10 mouse cellular contexts compared by ENCODE assay signal in the genomic region with DNA sequence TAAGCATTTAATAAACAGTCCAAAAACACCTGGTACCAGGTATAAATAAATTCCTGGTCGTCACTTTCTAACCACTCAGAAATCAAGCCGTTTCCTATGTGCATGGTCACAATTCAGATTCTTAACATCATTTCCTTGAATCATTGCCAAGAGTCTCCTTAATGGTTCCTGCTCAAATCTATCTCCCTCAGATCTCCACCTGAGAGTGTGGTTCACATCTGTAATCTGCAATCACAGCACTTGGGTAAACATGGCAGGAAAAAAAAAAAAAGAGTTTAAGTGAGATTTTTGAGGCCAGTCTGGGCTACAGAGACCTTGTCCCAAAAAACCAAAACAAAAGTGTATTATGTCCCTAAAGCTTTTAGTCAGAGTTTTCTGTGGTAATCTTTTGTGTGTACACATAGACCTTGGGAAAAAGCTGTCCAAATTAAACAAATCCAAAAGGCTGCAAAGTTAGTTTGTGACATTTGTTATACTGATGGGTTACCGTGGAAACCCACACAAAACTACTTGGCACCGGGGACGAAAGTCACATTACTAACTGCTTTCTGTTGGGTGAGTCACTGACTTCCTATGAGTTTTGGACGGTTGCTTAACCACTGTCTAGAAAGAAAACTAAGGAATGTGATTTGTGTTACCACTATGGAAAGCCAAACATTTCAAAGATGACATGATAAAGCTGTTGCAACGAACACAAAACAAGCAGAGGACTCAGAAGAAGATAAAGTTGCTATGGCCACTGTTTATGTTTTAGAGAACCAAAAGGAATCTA. TPM values are rescaled to one million over a fixed set of nuclear protein-coding genes. Genes with fewer than 3 reads are reported as not detected.
DNase-seq lines count a peak whose midpoint lies in the region; ATAC-seq and TF ChIP-seq lines count a peak whose summit lies in the region.
"Had no signal": no experiment of that assay in that cellular context is flagged by ENCODE, and none has a peak within 500 bp of the region (broad histone marks: within the 10 kb centered on the region; RNA-seq: fewer than 3 reads in every experiment).

No protein-coding gene starts in this region.

- no peak for TF ChIP-seq EP300 in stomach, postnatal 0 days (optimal IDR thresholded peaks at IDR 0.05)

- no peak overlapping the region for H3K4me3 ChIP-seq in embryonic facial prominence, embryonic 14.5 days (ENCODE audit: low read depth, low read length)
- H3K4me3 ChIP-seq in embryonic facial prominence, embryonic 10.5 days, result no peak overlapping the region
- H3K4me3 ChIP-seq in neural tube, embryonic 15.5 days (replicated peaks), result no peak overlapping the region
- no peak overlapping the region for H3K4me3 ChIP-seq in kidney, embryonic 15.5 days (replicated peaks)
- H3K4me3 ChIP-seq in stomach, postnatal 0 days (ENCODE audit: low read depth, low read length), result no peak overlapping the region
- H3K4me3 ChIP-seq: embryonic facial prominence, embryonic 13.5 days had no signal

- no peak for TF ChIP-seq CTCF in stomach, postnatal 0 days (IDR thresholded peaks at IDR 0.05; ENCODE audit: low read depth)

- H3K36me3 ChIP-seq in embryonic facial prominence, embryonic 14.5 days (ENCODE audit: control insufficient read depth, insufficient read depth, low read length), result no peaks in the 10 kb centered on the region
- no peaks in the 10 kb centered on the region for H3K36me3 ChIP-seq in embryonic facial prominence, embryonic 10.5 days (replicated peaks)
- no peaks in the 10 kb centered on the region for H3K36me3 ChIP-seq in neural tube, embryonic 15.5 days
- no peaks in the 10 kb centered on the region for H3K36me3 ChIP-seq in kidney, embryonic 15.5 days
- H3K36me3 ChIP-seq in stomach, postnatal 0 days (ENCODE audit: control insufficient read depth, insufficient read depth, low read length), result no peaks in the 10 kb centered on the region
- H3K36me3 ChIP-seq: embryonic facial prominence, embryonic 13.5 days had no signal

- no peaks in the 10 kb centered on the region for H3K27me3 ChIP-seq in embryonic facial prominence, embryonic 14.5 days (replicated peaks; ENCODE audit: control insufficient read depth, insufficient read depth, low read length)
- no peaks in the 10 kb centered on the region for H3K27me3 ChIP-seq in embryonic facial prominence, embryonic 10.5 days (replicated peaks; ENCODE audit: low read depth, poor library complexity, severe bottlenecking)
- H3K27me3 ChIP-seq in neural tube, embryonic 15.5 days (replicated peaks), result no peaks in the 10 kb centered on the region
- no peaks in the 10 kb centered on the region for H3K27me3 ChIP-seq in kidney, embryonic 15.5 days
- no peaks in the 10 kb centered on the region for H3K27me3 ChIP-seq in stomach, postnatal 0 days (ENCODE audit: control insufficient read depth, insufficient read depth, low read length)
- H3K27me3 ChIP-seq: embryonic facial prominence, embryonic 13.5 days had no signal

- H3K9me3 ChIP-seq in embryonic facial prominence, embryonic 14.5 days (ENCODE audit: control insufficient read depth, low read length), result no peaks in the 10 kb centered on the region
- H3K9me3 ChIP-seq in embryonic facial prominence, embryonic 10.5 days, result no peaks in the 10 kb centered on the region; the same call in 1 of the 2 replicates
- H3K9me3 ChIP-seq in neural tube, embryonic 15.5 days (replicated peaks), result no peaks in the 10 kb centered on the region
- H3K9me3 ChIP-seq in kidney, embryonic 15.5 days (replicated peaks), result no peaks in the 10 kb centered on the region
- no peaks in the 10 kb centered on the region for H3K9me3 ChIP-seq in stomach, postnatal 0 days (ENCODE audit: control insufficient read depth, low read length)
- H3K9me3 ChIP-seq: embryonic facial prominence, embryonic 13.5 days had no signal

- no peak overlapping the region for H3K4me2 ChIP-seq in embryonic facial prominence, embryonic 14.5 days (ENCODE audit: low read depth, low read length)
- no peak overlapping the region for H3K4me2 ChIP-seq in neural tube, embryonic 15.5 days
- H3K4me2 ChIP-seq in kidney, embryonic 15.5 days, result 0 out of 2 replicates have a peak overlapping the region, but pooled peaks have one; percentile 0
- 0 out of 2 replicates have a peak overlapping the region, but pooled peaks have one; percentile 3 for H3K4me2 ChIP-seq in stomach, postnatal 0 days (replicated peaks; ENCODE audit: low read depth)
- H3K4me2 ChIP-seq: embryonic facial prominence, embryonic 13.5 days had no signal

- peaks cover 9% of the 10 kb centered on the region; the same call in 1 of the 2 replicates for H3K4me1 ChIP-seq in embryonic facial prominence, embryonic 14.5 days (ENCODE audit: control insufficient read depth, insufficient read depth, low read length)
- H3K4me1 ChIP-seq in embryonic facial prominence, embryonic 10.5 days, result no peaks in the 10 kb centered on the region
- no peaks in the 10 kb centered on the region for H3K4me1 ChIP-seq in neural tube, embryonic 15.5 days
- peaks cover 13% of the 10 kb centered on the region for H3K4me1 ChIP-seq in kidney, embryonic 15.5 days
- 0 out of 2 replicates have a peak, but pooled peaks cover 6% of the 10 kb centered on the region for H3K4me1 ChIP-seq in stomach, postnatal 0 days (replicated peaks; ENCODE audit: control insufficient read depth, insufficient read depth)

- no peak overlapping the region for H3K9ac ChIP-seq in embryonic facial prominence, embryonic 14.5 days (ENCODE audit: low read depth, low read length)
- no peak overlapping the region for H3K9ac ChIP-seq in neural tube, embryonic 15.5 days (replicated peaks)
- H3K9ac ChIP-seq in kidney, embryonic 15.5 days, result no peak overlapping the region
- H3K9ac ChIP-seq in stomach, postnatal 0 days (ENCODE audit: low read length), result no peak overlapping the region
- H3K9ac ChIP-seq: embryonic facial prominence, embryonic 13.5 days had no signal

- ATAC-seq in embryonic facial prominence, embryonic 14.5 days (ENCODE audit: low read depth), result peak; percentile 41; the same call in 1 of the 2 replicates
- no peak for ATAC-seq in neural tube, embryonic 15.5 days (ENCODE audit: low FRiP score)
- ATAC-seq in kidney, embryonic 15.5 days (replicated peaks; ENCODE audit: low FRiP score), result peak; percentile 67; the same call in 1 of the 2 replicates
- ATAC-seq in stomach, postnatal 0 days (ENCODE audit: low FRiP score, low TSS enrichment), result peak; percentile 89
- ATAC-seq in megakaryocyte-erythroid progenitor cell, adult 5-6 weeks (replicated peaks; ENCODE audit: low FRiP score, low TSS enrichment, poor library complexity, severe bottlenecking), result no peak

- no peak overlapping the region for H3K27ac ChIP-seq in embryonic facial prominence, embryonic 14.5 days (replicated peaks; ENCODE audit: low read depth, low read length)
- no peak overlapping the region for H3K27ac ChIP-seq in embryonic facial prominence, embryonic 10.5 days (replicated peaks)
- H3K27ac ChIP-seq in neural tube, embryonic 15.5 days (replicated peaks), result 0 out of 2 replicates have a peak overlapping the region, but pooled peaks have one; percentile 5
- peak overlapping the region; percentile 41 for H3K27ac ChIP-seq in kidney, embryonic 15.5 days
- H3K27ac ChIP-seq in stomach, postnatal 0 days (replicated peaks), result peak overlapping the region; percentile 64; the same call in 1 of the 2 replicates
- H3K27ac ChIP-seq: embryonic facial prominence, embryonic 13.5 days had no signal

- DNase-seq in embryonic facial prominence, embryonic 14.5 days (ENCODE audit: low spot score), result peak; percentile 69
- no peak for DNase-seq in embryonic facial prominence, embryonic 10.5 days (ENCODE audit: low spot score)
- DNase-seq in neural tube, embryonic 10.5 days (ENCODE audit: extremely low spot score, low spot score), result no peak
- DNase-seq in stomach, postnatal 0 days (ENCODE audit: low spot score), result no peak
- no peak for DNase-seq in spleen, adult 18-20 months
- DNase-seq: thymus, adult 2 months had no signal

- WGBS in embryonic facial prominence, embryonic 14.5 days, result 48% methylated on average over 7 of the region's 7 CpGs
- WGBS in embryonic facial prominence, embryonic 10.5 days, result 78% methylated on average over 7 of the region's 7 CpGs
- 42% methylated on average over 7 of the region's 7 CpGs for WGBS in neural tube, embryonic 15.5 days
- WGBS in kidney, embryonic 15.5 days, result 39% methylated on average over 7 of the region's 7 CpGs
- 2% methylated on average over 7 of the region's 7 CpGs for WGBS in stomach, postnatal 0 days

RNA-seq across cellular contexts. Expression of a gene that starts 16.7 kb away (rescaled TPM):
- polyA plus RNA-seq in embryonic facial prominence, embryonic 14.5 days (2014; fragmentation: Nextera tagmentation; extraction: Ambion mirVana), result 16.0 and 18.0 TPM in 2 replicates
- 4.6 and 5.7 TPM in 2 replicates for polyA plus RNA-seq in embryonic facial prominence, embryonic 10.5 days (2016; fragmentation: Nextera tagmentation; extraction: Ambion mirVana)
- polyA plus RNA-seq in neural tube, embryonic 15.5 days (2015; fragmentation: Nextera tagmentation; extraction: Ambion mirVana), result 14.8 and 22.2 TPM in 2 replicates
- polyA plus RNA-seq in kidney, embryonic 15.5 days (2015; fragmentation: Nextera tagmentation; extraction: Ambion mirVana), result 4.7 and 4.9 TPM in 2 replicates
- 8.5 and 9.4 TPM in 2 replicates for polyA plus RNA-seq in stomach, postnatal 0 days (2015; fragmentation: Nextera tagmentation; extraction: Ambion mirVana)
- total RNA-seq in megakaryocyte-erythroid progenitor cell, adult 5-6 weeks (2014; fragmentation: Nextera tagmentation), result 5.3 and 5.6 TPM in 2 replicates
- total RNA-seq in megakaryocyte-erythroid progenitor cell, adult 5-6 weeks (2017), result 7.1 and 8.8 TPM in 2 replicates

Comparison
In these comparisons a context has a peak if more than half of its experiments do, and no peak if none do; other contexts are left out.
1. ATAC-seq: peak in embryonic facial prominence, embryonic 14.5 days (single experiment), kidney, embryonic 15.5 days (single experiment) and stomach, postnatal 0 days (single experiment); none in neural tube, embryonic 15.5 days (single experiment) and megakaryocyte-erythroid progenitor cell, adult 5-6 weeks (single experiment).
2. H3K27ac ChIP-seq: peak in neural tube, embryonic 15.5 days (single experiment), kidney, embryonic 15.5 days (single experiment) and stomach, postnatal 0 days (single experiment); none in embryonic facial prominence, embryonic 14.5 days (single experiment) and embryonic facial prominence, embryonic 10.5 days (single experiment).
3. H3K4me2 ChIP-seq: peak in kidney, embryonic 15.5 days (single experiment) and stomach, postnatal 0 days (single experiment); none in embryonic facial prominence, embryonic 14.5 days (single experiment) and neural tube, embryonic 15.5 days (single experiment).